Mouse (Mus musculus) megakaryocyte, embryonic 14.5 days (primary cell): ENCODE measurements around the gene Mrpl19. TPM values are rescaled to one million over a fixed set of nuclear protein-coding genes. Genes with fewer than 3 reads are reported as not detected.

Source experiments
- H3K27me3 ChIP-seq: replicated peaks from 2 replicates; pipeline ENCODE3; 2012; ENCODE audit warnings: inconsistent platforms
- H3K36me3 ChIP-seq: replicated peaks from 2 replicates; pipeline ENCODE3; 2012; ENCODE audit warnings: low read length, inconsistent platforms, mixed read lengths
- H3K4me1 ChIP-seq: 2 replicates; pipeline ENCODE4 v1.6.1; 2012; ENCODE audit warnings: inconsistent platforms
- H3K4me3 ChIP-seq: replicated peaks from 2 replicates; pipeline ENCODE3; 2012; ENCODE audit warnings: moderate library complexity, mild to moderate bottlenecking, inconsistent platforms
- H3K9me3 ChIP-seq: 2 replicates; pipeline ENCODE4 v1.6.1; 2012; ENCODE audit warnings: inconsistent platforms
- FLI1 ChIP-seq: IDR thresholded peaks from 2 replicates; pipeline ENCODE4 v1.6.1; 2012; ENCODE audit warnings: low read length, inconsistent platforms, mixed read lengths
- GATA1 ChIP-seq: IDR thresholded peaks from 3 replicates; pipeline ENCODE4 v1.6.1; 2012; ENCODE audit warnings: mixed read lengths, low read length, inconsistent platforms, borderline replicate concordance
- polyA plus RNA-seq: library from polyadenylated mRNA; stranded (reverse); fragments of >175 nt; gene quantifications from 2 replicates; pipeline ENCODE4 v1.2.3, GENCODE M21; 2012; ENCODE audit warnings: low replicate concordance; ENCODE audit not compliant: insufficient read depth

Gene Mrpl19
- 0.32 and 2.3 TPM in 2 replicates for polyA plus RNA-seq

DNA sequence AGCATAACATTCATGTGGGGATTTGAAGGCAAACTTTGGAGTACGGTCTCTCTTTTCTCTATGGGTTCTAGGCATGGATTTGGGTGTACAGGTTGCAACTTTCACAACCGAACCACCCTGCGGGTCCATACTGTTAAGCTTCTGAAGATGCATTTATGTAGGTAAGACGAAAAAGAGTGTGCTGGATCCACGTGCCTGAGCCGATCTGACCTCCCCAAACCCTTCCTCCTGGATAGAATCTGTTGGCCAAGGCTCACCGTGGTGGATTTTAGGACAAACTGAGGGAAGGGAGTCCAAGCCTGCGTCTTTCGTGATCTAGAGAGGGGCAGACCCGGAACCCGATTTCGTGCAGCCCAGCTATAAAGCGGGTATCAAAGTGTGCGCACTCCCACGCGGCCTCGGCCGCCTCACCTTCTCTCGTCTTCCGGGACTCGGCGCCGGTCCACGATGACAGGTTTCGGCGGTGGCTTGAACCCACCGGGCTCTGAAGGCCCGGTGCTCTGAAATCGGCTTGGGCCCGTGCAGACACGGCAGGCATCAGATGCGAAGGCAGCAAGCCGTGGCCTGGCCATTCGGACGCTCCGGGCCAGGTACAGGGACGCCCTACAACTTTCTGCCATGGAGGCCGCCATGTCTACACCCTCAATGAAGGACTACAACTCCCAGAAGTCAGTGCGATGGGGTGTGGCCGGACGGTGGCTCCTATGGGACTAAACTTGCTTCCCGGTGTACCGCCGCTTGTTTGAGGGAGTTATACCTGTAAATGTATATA lies at the start of gene Mrpl19:
Gene Mrpl19 (minus strand): TSS at position 663 of the 772 bp plus-strand sequence.
- H3K4me3 ChIP-seq = peak within 1 kb of the TSS; percentile 97
- no peaks in the 10 kb centered on the region for H3K9me3 ChIP-seq
- H3K36me3 ChIP-seq = peaks cover 35% of the 10 kb centered on the region
- TF ChIP-seq FLI1 (no peak), GATA1 (no peak)
- H3K4me1 ChIP-seq = peaks cover 16% of the 10 kb centered on the region
- H3K27me3 ChIP-seq = no peaks in the 10 kb centered on the region

DNA sequence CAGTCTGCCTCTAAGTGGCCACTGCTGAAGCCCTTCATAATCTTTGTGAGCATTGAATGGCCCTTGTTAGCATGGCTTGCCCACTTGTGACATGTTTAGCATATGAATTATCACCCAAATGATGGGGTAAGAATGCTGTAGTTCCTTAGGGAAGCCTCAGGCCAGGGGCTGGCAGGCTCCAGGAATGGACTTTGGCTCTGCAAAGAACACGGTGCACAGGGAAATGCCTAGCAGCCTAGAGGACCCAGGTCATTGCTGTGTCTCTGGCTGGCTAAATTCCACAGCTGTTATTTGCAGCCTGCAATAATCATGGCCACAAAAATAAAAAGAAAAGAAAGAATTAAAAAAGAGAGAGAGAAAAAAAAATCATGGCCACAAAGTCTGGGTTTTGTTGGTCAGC lies 46.6 kb upstream of the Mrpl19 start:
- no peaks in the 10 kb centered on the region for H3K27me3 ChIP-seq
- no peak overlapping the region for H3K4me3 ChIP-seq
- H3K4me1 ChIP-seq = no peaks in the 10 kb centered on the region
- H3K36me3 ChIP-seq = no peaks in the 10 kb centered on the region
- TF ChIP-seq FLI1 = no peak
- no peak for TF ChIP-seq GATA1
- H3K9me3 ChIP-seq = peaks cover 7% of the 10 kb centered on the region

DNA sequence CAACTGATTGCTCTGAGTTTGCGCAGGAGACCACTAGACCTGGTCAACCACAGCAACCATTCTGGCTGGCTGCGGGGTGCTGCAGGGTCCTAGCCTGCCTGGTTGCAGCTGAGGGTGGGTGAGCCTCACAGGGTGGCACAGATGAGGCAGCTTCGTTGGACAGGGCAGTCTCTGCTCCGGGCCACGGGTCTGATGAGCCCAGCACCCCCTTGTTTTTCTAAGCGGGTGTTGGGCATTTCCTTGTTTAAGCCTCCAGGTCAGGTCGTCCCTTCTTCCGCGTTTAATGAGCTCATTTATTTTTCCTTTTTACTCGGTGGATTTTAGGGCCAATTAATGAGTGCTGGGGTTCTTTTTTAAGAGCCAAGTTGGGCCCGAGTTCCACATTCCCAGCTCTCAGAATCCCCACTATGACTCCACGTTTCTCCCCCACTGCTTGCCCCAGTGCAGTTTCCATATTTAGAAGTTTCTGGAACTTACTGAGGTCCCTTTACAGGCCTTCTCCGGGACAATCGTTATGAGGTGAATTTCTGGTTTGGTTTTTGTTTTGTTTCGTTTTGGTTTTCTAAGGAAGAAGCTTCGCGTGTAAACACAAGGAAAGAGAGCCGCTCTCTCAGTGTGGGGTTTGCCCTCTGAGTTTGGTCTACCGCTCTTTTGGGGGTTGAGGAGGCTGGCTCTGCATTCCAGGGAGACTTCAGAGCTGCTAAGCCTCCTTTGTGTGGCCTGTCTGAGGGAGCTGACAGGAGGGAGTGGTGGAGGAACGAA lies 24.5 kb upstream of the Mrpl19 start:
- TF ChIP-seq GATA1 (no peak), FLI1 (no peak)
- Histone ChIP-seq H3K4me1 (peaks cover 4% of the 10 kb centered on the region; the same call in 1 of the 2 replicates), H3K27me3 (peaks cover 24% of the 10 kb centered on the region), H3K4me3 (no peak overlapping the region), H3K36me3 (no peaks in the 10 kb centered on the region), H3K9me3 (no peaks in the 10 kb centered on the region)

DNA sequence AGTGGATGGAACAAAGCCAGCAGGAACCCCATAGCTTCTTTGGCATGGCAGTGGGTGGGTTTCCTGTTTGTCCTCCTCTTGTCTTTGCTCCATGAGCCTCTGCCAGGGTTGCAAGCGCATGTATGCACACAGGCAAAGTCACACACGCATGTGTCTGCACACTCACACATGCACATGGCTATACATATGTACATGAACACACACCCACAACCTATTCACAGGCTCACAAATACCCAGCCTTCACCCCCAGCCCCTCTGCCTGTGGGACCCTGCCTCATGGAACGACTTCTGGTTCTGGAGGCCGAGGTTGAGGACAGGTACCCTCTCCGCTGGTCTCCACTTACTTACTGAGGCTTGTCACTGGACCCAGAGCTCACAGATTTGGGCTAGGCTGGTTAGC lies 22.6 kb upstream of the Mrpl19 start:
- Histone ChIP-seq H3K9me3 (no peaks in the 10 kb centered on the region), H3K4me1 (peaks cover 4% of the 10 kb centered on the region; the same call in 1 of the 2 replicates), H3K4me3 (no peak overlapping the region), H3K27me3 (peaks cover 26% of the 10 kb centered on the region), H3K36me3 (no peaks in the 10 kb centered on the region)
- TF ChIP-seq FLI1 (no peak), GATA1 (no peak)

DNA sequence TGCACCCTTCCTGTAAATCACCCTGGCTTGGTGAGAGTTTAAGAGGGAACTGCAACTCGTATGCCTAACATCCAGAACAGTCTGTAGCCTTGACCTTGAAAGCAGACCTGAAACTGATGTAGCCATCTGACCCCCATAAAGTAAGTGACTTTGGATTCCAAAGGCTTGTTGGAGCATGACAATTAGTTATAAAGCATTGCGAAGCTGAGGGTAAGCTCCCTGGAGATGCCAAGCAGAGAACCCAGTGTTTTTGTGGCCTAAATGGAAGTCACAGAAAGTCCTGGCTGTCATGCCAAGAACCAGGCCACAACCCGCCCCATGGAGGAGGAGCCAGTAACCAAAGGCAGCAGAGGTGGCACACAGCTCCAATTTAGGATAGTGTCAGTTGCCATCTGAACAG lies 21.8 kb upstream of the Mrpl19 start:
- Histone ChIP-seq H3K4me1 (peaks cover 4% of the 10 kb centered on the region; the same call in 1 of the 2 replicates), H3K36me3 (no peaks in the 10 kb centered on the region), H3K4me3 (no peak overlapping the region), H3K9me3 (peaks cover 6% of the 10 kb centered on the region), H3K27me3 (peaks cover 28% of the 10 kb centered on the region)
- TF ChIP-seq FLI1 (no peak), GATA1 (no peak)

DNA sequence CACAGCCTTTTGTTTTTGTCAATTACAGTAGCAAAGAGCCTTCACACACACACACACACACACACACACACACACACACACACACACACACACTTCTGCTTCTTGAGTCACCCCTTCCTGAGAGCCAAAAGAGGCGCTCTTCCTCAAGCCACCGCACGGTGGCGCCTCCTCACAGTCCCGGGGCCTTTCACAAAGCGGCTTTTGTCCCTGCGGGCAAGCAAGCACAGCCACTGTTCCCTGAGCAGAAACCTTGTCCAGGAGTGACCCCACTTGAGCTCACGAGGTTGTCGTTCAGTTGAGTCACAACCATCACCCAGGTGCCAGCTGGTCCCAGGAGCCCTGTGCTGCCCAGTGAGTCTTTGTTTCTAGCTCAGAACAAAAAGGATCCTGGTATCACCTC lies 21.3 kb upstream of the Mrpl19 start:
- Histone ChIP-seq H3K27me3 (peaks cover 28% of the 10 kb centered on the region), H3K36me3 (no peaks in the 10 kb centered on the region), H3K9me3 (peaks cover 10% of the 10 kb centered on the region)

DNA sequence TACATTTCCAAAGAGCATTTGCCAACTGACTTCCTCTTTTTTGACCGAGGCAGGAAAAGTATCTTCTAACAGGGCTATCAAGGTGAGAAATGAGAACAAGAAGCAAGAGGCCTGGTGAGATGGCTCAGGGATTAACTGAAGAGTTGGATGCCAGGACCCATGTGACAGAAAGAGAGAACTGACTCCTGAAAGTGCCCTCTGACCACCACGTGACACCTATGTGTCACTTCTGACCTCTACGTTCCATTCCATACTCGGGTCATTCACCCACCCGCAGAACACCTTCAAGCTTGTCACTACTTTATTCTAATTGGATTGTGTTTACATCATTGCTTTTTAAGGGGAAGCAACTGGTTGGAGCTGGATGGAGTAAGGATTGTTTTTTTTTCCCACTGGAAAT lies 20.8 kb upstream of the Mrpl19 start:
- Histone ChIP-seq H3K9me3 (peaks cover 10% of the 10 kb centered on the region), H3K36me3 (no peaks in the 10 kb centered on the region), H3K27me3 (peaks cover 28% of the 10 kb centered on the region), H3K4me3 (no peak overlapping the region), H3K4me1 (peaks cover 4% of the 10 kb centered on the region; the same call in 1 of the 2 replicates)
- TF ChIP-seq FLI1 (no peak), GATA1 (no peak)

More for the DNA sequence above, 21.3 kb upstream of the Mrpl19 start:
- TF ChIP-seq FLI1 = no peak
- no peak for TF ChIP-seq GATA1
- peaks cover 4% of the 10 kb centered on the region; the same call in 1 of the 2 replicates for H3K4me1 ChIP-seq
- H3K4me3 ChIP-seq = no peak overlapping the region

DNA sequence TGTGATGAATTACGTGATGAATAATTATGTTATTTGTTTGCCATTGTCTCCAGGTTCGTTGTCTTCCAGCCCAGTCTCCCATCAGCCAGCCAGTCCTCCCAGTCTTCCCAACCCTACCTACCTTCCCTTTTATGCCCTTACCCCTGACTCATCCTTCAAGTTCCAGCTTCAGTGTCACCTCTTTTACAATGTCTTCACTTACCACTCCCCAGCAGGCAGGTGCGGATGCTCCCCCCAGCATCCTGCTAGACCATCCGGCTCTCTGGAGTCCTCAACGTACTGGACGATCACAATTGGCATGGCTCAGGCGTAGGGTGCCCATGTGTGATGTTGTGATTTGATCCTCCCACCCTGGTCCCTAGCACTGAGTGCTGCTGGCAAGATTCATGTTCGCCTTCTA lies 20.4 kb upstream of the Mrpl19 start:
- Histone ChIP-seq H3K9me3 (peaks cover 10% of the 10 kb centered on the region), H3K4me1 (peaks cover 4% of the 10 kb centered on the region; the same call in 1 of the 2 replicates), H3K4me3 (no peak overlapping the region), H3K36me3 (no peaks in the 10 kb centered on the region), H3K27me3 (peaks cover 24% of the 10 kb centered on the region)
- TF ChIP-seq GATA1 (no peak), FLI1 (no peak)

DNA sequence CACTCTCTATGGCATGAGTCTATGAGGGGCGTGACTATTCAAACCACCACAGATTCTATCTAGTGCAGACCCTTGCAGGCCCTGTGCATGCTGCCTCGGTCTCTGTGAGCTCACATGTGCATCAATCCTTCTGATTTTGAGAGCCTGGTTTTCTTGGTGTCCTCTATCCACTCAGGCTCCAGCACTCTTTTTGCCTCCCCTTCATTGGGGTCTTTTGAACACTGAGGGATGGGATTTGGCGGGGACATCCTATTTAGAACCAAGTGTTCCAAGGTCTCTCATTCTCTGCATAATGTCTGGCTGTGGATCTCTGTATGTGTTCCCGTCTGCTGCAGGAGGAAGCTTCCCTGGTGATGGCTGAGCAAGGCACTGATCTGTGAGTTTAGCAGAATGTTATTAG lies 13.5 kb upstream of the Mrpl19 start:
- Histone ChIP-seq H3K4me1 (no peaks in the 10 kb centered on the region), H3K27me3 (peaks cover 15% of the 10 kb centered on the region), H3K9me3 (peaks cover 10% of the 10 kb centered on the region), H3K4me3 (no peak overlapping the region), H3K36me3 (no peaks in the 10 kb centered on the region)
- TF ChIP-seq FLI1 (no peak), GATA1 (no peak)
